Mouse (Mus musculus) CH12.LX (cell line): ENCODE data around the gene Ost4. TPM values are rescaled to one million over a fixed set of nuclear protein-coding genes. Genes with fewer than 3 reads are reported as not detected.

Experiments
- DNase-seq: peaks from one replicate; pipeline ENCODE4 v3.0.0-alpha.2; 2013; ENCODE audit errors: extremely low read depth
- H3K27ac ChIP-seq: 2 replicates; pipeline ENCODE4 v1.5.1; 2012; ENCODE audit warnings: low read depth, mild to moderate bottlenecking, control low read depth, moderate library complexity; ENCODE audit not compliant: insufficient read depth
- H3K27me3 ChIP-seq: replicated peaks from 2 replicates; pipeline ENCODE3; 2012; ENCODE audit warnings: inconsistent platforms
- H3K36me3 ChIP-seq, 2 experiments: replicated peaks in 1 of 2; 2 replicates each; pipeline versions ENCODE3 to v1.6.1; 2012; ENCODE audit warnings: inconsistent platforms in 1 of 2, low read length in 1 of 2, mild to moderate bottlenecking in 1 of 2, mixed read lengths in 1 of 2, moderate library complexity in 1 of 2; ENCODE audit not compliant: control insufficient read depth in 1 of 2, insufficient read depth in 1 of 2
- H3K4me1 ChIP-seq, 2 experiments: 2 replicates each; pipeline ENCODE4 v1.6.1; 2012; ENCODE audit warnings: inconsistent platforms in 1 of 2, moderate library complexity in 1 of 2; ENCODE audit not compliant: insufficient read depth in 2 of 2, control insufficient read depth in 1 of 2
- H3K4me2 ChIP-seq: 2 replicates; pipeline ENCODE4 v1.6.1; 2012; ENCODE audit warnings: low read depth, mild to moderate bottlenecking, control low read depth; ENCODE audit not compliant: poor library complexity, insufficient read depth, severe bottlenecking
- H3K4me3 ChIP-seq, 3 experiments: fragments of 150-350 bp in 1 of 3; sonication (generic) in 1 of 3; replicated peaks in 1 of 3; 2 replicates each; pipeline versions ENCODE3 to v1.5.1; 2011 to 2012; ENCODE audit warnings: low read depth in 2 of 3, low read length in 2 of 3, mild to moderate bottlenecking in 2 of 3, moderate library complexity in 2 of 3, control low read depth in 1 of 3, improper control_type of control experiment in 1 of 3, inconsistent platforms in 1 of 3, mixed read lengths in 1 of 3; ENCODE audit not compliant: poor library complexity in 1 of 3
- H3K79me2 ChIP-seq: replicated peaks from 2 replicates; pipeline ENCODE4 v1.6.1; 2012; ENCODE audit warnings: mild to moderate bottlenecking, moderate library complexity; ENCODE audit not compliant: control insufficient read depth, poor library complexity, insufficient read depth, severe bottlenecking; ENCODE audit errors: extremely low read depth
- H3K9ac ChIP-seq: 2 replicates; pipeline ENCODE4 v1.6.1; 2012; ENCODE audit warnings: low read depth, mild to moderate bottlenecking, control low read depth, moderate library complexity; ENCODE audit not compliant: insufficient read depth
- H3K9me3 ChIP-seq: replicated peaks from 2 replicates; pipeline ENCODE3; 2012; ENCODE audit warnings: low read length, inconsistent platforms, mixed read lengths
- BHLHE40 ChIP-seq: IDR thresholded peaks from 2 replicates; pipeline ENCODE4 v1.6.1; 2011; ENCODE audit warnings: mild to moderate bottlenecking, low read depth, low read length, improper control_type of control experiment
- CHD1 ChIP-seq: IDR thresholded peaks from 2 replicates; pipeline ENCODE4 v1.6.1; 2012; ENCODE audit warnings: low read depth, low read length, improper control_type of control experiment, inconsistent platforms
- ELF1 ChIP-seq: IDR thresholded peaks from 2 replicates; pipeline ENCODE4 v1.6.1; 2014; ENCODE audit warnings: low read depth, mild to moderate bottlenecking, inconsistent platforms, low read length, improper control_type of control experiment
- EP300 ChIP-seq: IDR thresholded peaks from 2 replicates; pipeline ENCODE4 v1.6.1; 2011; ENCODE audit warnings: low read length, improper control_type of control experiment
- ETS1 ChIP-seq: conservative IDR thresholded peaks from 2 replicates; pipeline ENCODE4 v1.6.1; 2012; ENCODE audit warnings: low read depth, mild to moderate bottlenecking, inconsistent platforms, low read length, improper control_type of control experiment, moderate library complexity
- MAFK ChIP-seq: IDR thresholded peaks from 2 replicates; pipeline ENCODE4 v1.6.1; 2011; ENCODE audit warnings: low read length, improper control_type of control experiment; ENCODE audit not compliant: insufficient replicate concordance
- NELFE ChIP-seq: IDR thresholded peaks from 2 replicates; pipeline ENCODE4 v1.6.1; 2011; ENCODE audit warnings: low read depth, low read length, improper control_type of control experiment
- POLR2A ChIP-seq: IDR thresholded peaks from 2 replicates; pipeline ENCODE4 v1.6.1; 2011; ENCODE audit warnings: low read depth, mild to moderate bottlenecking, improper control_type of control experiment, low read length
- RCOR1 ChIP-seq: conservative IDR thresholded peaks from 2 replicates; pipeline ENCODE4 v1.6.1; 2012; ENCODE audit warnings: low read depth, mild to moderate bottlenecking, inconsistent platforms, low read length, improper control_type of control experiment
- TBP ChIP-seq: conservative IDR thresholded peaks from 2 replicates; pipeline ENCODE4 v1.6.1; 2011; ENCODE audit warnings: low read depth, low read length, improper control_type of control experiment
- TCF12 ChIP-seq: IDR thresholded peaks from 2 replicates; pipeline ENCODE4 v1.6.1; 2014; ENCODE audit warnings: low read depth, mild to moderate bottlenecking, inconsistent platforms, low read length, improper control_type of control experiment
- USF1 ChIP-seq: IDR thresholded peaks from 2 replicates; pipeline ENCODE4 v1.6.1; 2014; ENCODE audit warnings: low read depth, mild to moderate bottlenecking, inconsistent platforms, low read length, improper control_type of control experiment
- USF2 ChIP-seq: conservative IDR thresholded peaks from 2 replicates; pipeline ENCODE4 v1.6.1; 2011; ENCODE audit warnings: low read depth, low read length, improper control_type of control experiment
- ZMIZ1 ChIP-seq: IDR thresholded peaks from 2 replicates; pipeline ENCODE4 v1.6.1; 2012; ENCODE audit warnings: low read depth, mild to moderate bottlenecking, inconsistent platforms, low read length, improper control_type of control experiment
- ZNF384 ChIP-seq: IDR thresholded peaks from 2 replicates; pipeline ENCODE4 v1.6.1; 2012; ENCODE audit warnings: low read depth, low read length, improper control_type of control experiment, inconsistent platforms
- dilution Hi-C: fragments of 300-500 bp; cut with MboI; formaldehyde crosslinking; loops from 2 replicates; pipeline ENCODE4 v1.14.3; 2020; ENCODE audit warnings: low sequenced_read_pairs; ENCODE audit not compliant: extremely low pct_unique_long_range_greater_than_20kb, extremely low pct_ligation_motif_present
- in situ Hi-C: fragments of 300-500 bp; cut with MboI; formaldehyde crosslinking; loops from 3 replicates; pipeline ENCODE4 v1.14.3; 2019; ENCODE audit warnings: low sequenced_read_pairs, low pct_ligation_motif_present, low pct_unique_long_range_greater_than_20kb, mixed read lengths
- polyA plus RNA-seq: library from polyadenylated mRNA; unstranded; fragments of >175 nt; gene quantifications from 2 replicates; pipeline ENCODE4 v1.2.1, GENCODE M21; 2012; ENCODE audit warnings: low read depth; ENCODE audit not compliant: insufficient read length
- total RNA-seq, 2 experiments: library from RNA; depleted of rRNA; stranded (reverse); fragments of 300-350 nt in 1 of 2; fragments of >200 nt in 1 of 2; gene quantifications; 2 replicates each; pipeline ENCODE4 v1.2.3; 2012 to 2014

The Ost4 gene
- total and polyA plus RNA-seq, 3 experiments: 181 to 330 (median 263) TPM

- no peaks in the 10 kb centered on the region for H3K79me2 ChIP-seq
- TF ChIP-seq BHLHE40 (no peak), ETS1 (0 out of 2 replicates have a peak, but pooled peaks have one; percentile 13), ZNF384 (peak; percentile 90), EP300 (no peak), POLR2A (peak; percentile 96), TBP (peak; percentile 82), ELF1 (peak; percentile 39; the same call in 1 of the 2 replicates), TCF12 (peak; percentile 68), NELFE (peak; percentile 90), ZMIZ1 (peak; percentile 95), MAFK (no peak)
- dilution Hi-C loops: no loop called here
- H3K4me3 ChIP-seq: peak overlapping the region; percentile 75 to 87 (median 79)
- H3K4me1 ChIP-seq: peaks cover 3 to 18% of the 10 kb centered on the region in 2 experiments
- peak overlapping the region; percentile 72 for H3K9ac ChIP-seq
- peak overlapping the region; percentile 74 for H3K27ac ChIP-seq
- H3K4me2 ChIP-seq: peak overlapping the region; percentile 97; the same call in 1 of the 2 replicates
- no peaks in the 10 kb centered on the region for H3K27me3 ChIP-seq
- peaks cover 5 to 23% of the 10 kb centered on the region in 2 experiments for H3K36me3 ChIP-seq
- DNase-seq: peak; percentile 94
- in situ Hi-C loops: no loop called here
- no peaks in the 10 kb centered on the region for H3K9me3 ChIP-seq
These were observed 20.2 kb downstream of the Ost4 start for GRCm38 (mm10) chr5:30887331-30887761.

GRCm38 (mm10) chr5:30886731-30887130 is 20.9 kb downstream of the Ost4 start:
- no peak overlapping the region for H3K27ac ChIP-seq
- peaks cover 0 to 17% of the 10 kb centered on the region in 2 experiments for H3K36me3 ChIP-seq
- H3K9ac ChIP-seq: peak overlapping the region; percentile 55
- H3K4me2 ChIP-seq: peak overlapping the region; percentile 97
- H3K27me3 ChIP-seq: no peaks in the 10 kb centered on the region
- H3K4me3 ChIP-seq: peak overlapping the region; percentile 35 to 87 (median 79)
- TF ChIP-seq ETS1 (no peak), TBP (no peak), ELF1 (no peak), CHD1 (no peak), EP300 (no peak), USF1 (no peak), RCOR1 (no peak), USF2 (no peak)
- no peaks in the 10 kb centered on the region for H3K79me2 ChIP-seq
- peaks cover 3 to 18% of the 10 kb centered on the region in 2 experiments for H3K4me1 ChIP-seq
- dilution Hi-C loops: no loop called here
- H3K9me3 ChIP-seq: no peaks in the 10 kb centered on the region
- in situ Hi-C loops: no loop called here
- no peak for DNase-seq
